Mouse (Mus musculus) testis, adult 2 months (tissue): ENCODE data around the gene Mrps25. TPM values are rescaled to one million over a fixed set of nuclear protein-coding genes. Genes with fewer than 3 reads are reported as not detected.

Experiments
- H3K27ac ChIP-seq: fragments of 200-500 bp; 2 replicates; pipeline ENCODE4 v1.5.1; 2012; ENCODE audit warnings: low read depth, low read length; ENCODE audit not compliant: control insufficient read depth, insufficient read depth
- H3K27me3 ChIP-seq: fragments of 200-500 bp; 2 replicates; pipeline ENCODE4 v1.6.1; 2012; ENCODE audit warnings: mild to moderate bottlenecking, low read length, moderate library complexity; ENCODE audit not compliant: control insufficient read depth, insufficient read depth
- H3K36me3 ChIP-seq: fragments of 200-500 bp; 2 replicates; pipeline ENCODE4 v1.6.1; 2012; ENCODE audit warnings: mild to moderate bottlenecking, low read length; ENCODE audit not compliant: control insufficient read depth, insufficient read depth
- H3K4me1 ChIP-seq: fragments of 200-500 bp; 2 replicates; pipeline ENCODE4 v1.6.1; 2012; ENCODE audit warnings: low read length; ENCODE audit not compliant: control insufficient read depth, insufficient read depth
- H3K4me3 ChIP-seq: fragments of 200-500 bp; 2 replicates; pipeline ENCODE4 v1.5.1; 2012; ENCODE audit warnings: low read depth, mild to moderate bottlenecking, low read length, moderate library complexity, mixed read lengths; ENCODE audit not compliant: control insufficient read depth
- CTCF ChIP-seq: fragments of 200-500 bp; IDR thresholded peaks from 2 replicates; pipeline ENCODE4 v1.5.1; 2012; ENCODE audit warnings: low read depth, mild to moderate bottlenecking, inconsistent platforms, low read length, moderate library complexity; ENCODE audit not compliant: control insufficient read depth, insufficient read depth, insufficient replicate concordance
- POLR2A ChIP-seq: fragments of 200-500 bp; IDR thresholded peaks from 2 replicates; pipeline ENCODE4 v1.6.1; 2012; ENCODE audit warnings: low read depth, mild to moderate bottlenecking, inconsistent platforms, low read length, moderate library complexity; ENCODE audit not compliant: control insufficient read depth
- polyA plus RNA-seq: library from polyadenylated mRNA; depleted of rRNA; stranded (reverse); fragments of >200 nt; gene quantifications from 2 replicates; pipeline ENCODE4 v1.2.3, GENCODE M21; 2012

The Mrps25 gene
- polyA plus RNA-seq, 1 experiment, result 14.3 TPM

DNA sequence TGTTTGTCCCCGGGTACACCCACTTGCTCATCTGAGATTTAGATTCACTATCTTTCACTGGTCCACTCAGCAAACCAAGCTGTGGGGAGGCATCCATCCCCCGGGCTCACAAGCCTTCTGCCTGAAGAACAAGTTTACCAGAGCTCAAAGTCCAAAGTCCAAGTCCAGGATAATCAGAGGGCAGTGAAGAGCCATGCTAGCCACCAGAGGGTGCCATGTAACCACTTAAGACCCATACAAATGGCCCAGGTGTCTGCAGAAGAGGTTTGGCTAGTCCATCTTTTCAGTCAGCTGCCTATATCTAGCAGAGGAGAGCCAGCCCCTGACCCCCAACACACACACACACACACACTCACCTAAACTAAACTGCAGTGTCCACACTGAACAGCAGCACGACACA, 35.6 kb upstream of the Mrps25 start:
- H3K27ac ChIP-seq, result no peak overlapping the region

DNA sequence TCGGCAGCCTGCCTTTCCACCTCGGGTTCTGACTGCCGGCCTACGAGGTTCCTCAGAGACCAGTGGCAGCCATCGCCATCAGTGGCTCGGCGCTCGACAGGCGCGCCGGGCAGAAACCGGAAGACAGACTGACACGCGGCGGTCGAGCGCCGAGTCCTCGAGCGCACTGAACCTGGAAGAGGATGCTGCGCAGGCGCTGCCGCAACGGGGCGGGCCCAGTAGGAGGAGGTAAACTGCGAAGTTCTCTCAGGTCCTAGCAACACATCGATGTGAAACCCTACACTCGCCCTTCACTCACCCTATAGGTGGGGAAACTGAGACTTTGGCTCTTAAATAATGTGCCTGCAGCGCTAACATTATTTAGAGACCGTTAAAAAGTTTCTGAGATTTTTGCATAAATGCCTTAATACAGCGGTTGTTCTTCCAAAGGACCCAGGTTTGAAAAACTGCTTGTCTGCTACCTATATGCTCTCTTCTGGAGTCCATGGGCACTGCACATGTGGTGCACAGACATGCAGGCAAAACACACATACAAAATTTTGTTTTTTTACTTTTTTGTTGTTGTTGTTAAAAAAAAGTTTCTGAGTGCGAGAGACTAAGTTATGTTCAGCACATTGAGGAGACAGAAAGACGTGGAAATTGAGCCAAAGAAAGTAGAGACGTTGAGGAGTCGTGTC, 31.1 kb upstream of the Mrps25 start, which contains the start of gene Rbsn:
Gene Rbsn (minus strand): TSS at position 153 of the 677 bp plus-strand sequence.
- Histone ChIP-seq H3K36me3 (no peaks in the 10 kb centered on the region; the same call in 1 of the 2 replicates), H3K4me3 (peak within 1 kb of the TSS; percentile 94), H3K4me1 (peaks cover 3% of the 10 kb centered on the region; the same call in 1 of the 2 replicates), H3K27ac (peak within 1 kb of the TSS; percentile 92), H3K27me3 (no peaks in the 10 kb centered on the region)
- no peak for TF ChIP-seq CTCF
- TF ChIP-seq POLR2A, result peak; percentile 88

More for the DNA sequence above, 35.6 kb upstream of the Mrps25 start:
- TF ChIP-seq CTCF (0 out of 2 replicates have a peak, but pooled peaks have one; percentile 12), POLR2A (no peak)
- Histone ChIP-seq H3K4me3 (no peak overlapping the region), H3K4me1 (no peaks in the 10 kb centered on the region), H3K36me3 (no peaks in the 10 kb centered on the region; the same call in 1 of the 2 replicates), H3K27me3 (no peaks in the 10 kb centered on the region)

DNA sequence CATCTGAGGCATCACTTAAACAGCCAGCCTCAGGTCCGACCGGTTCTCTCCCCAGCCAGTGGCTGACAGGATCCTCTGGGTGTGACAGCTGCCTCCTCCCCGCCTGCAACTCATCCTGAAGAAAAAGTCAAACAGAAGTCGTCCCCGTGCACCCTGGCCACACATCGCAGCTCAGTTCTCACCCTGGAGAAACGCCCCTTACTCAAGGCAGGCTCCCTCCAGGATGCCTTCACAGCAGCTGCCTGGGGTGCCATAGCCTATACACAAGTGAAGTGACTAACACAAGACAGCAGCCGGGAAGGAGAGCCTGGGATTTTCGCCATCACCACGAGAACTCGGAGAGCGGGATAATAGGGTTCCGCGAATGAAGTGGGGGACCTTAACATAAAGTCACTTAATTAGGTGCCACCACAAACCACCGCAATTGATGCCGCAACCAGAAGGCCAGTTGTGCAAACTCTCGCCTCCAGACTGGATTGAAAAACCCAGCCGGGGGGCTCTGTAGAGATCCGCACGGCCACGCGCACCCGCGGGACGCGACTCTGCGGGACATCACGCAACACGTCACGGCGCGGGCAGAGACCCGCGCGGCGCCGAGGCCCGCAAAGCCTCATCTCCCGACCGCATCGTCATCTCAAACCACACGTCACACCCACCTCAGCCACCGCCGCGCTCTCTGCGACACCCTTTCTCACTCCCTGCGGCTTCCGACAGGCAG, 30.4 kb upstream of the Mrps25 start:
- TF ChIP-seq POLR2A (no peak), CTCF (no peak)
- no peaks in the 10 kb centered on the region; the same call in 1 of the 2 replicates for H3K36me3 ChIP-seq
- peak overlapping the region; percentile 92 for H3K27ac ChIP-seq
- peaks cover 3% of the 10 kb centered on the region; the same call in 1 of the 2 replicates for H3K4me1 ChIP-seq
- peak overlapping the region; percentile 94 for H3K4me3 ChIP-seq
- H3K27me3 ChIP-seq, result no peaks in the 10 kb centered on the region

DNA sequence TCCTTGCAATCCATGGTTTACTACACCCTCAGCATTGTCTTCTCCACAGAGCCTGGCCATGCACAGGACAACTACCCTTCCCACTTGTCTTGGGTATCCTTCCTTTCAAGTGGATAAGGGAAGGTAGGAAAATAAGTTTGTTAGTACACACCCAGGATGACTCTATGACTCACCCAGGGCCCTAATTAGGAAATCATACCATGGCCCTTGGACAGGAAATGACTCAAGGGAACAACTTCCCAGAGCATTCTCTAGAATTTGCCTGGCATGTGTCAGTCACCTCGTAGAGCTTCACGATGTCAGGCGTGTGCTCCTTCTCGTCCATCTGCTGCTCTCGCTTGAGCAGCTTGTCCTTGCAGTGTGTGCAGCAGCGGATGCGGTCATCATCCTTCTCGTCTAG, 15.6 kb upstream of the Mrps25 start:
- peaks cover 1% of the 10 kb centered on the region for H3K36me3 ChIP-seq
- H3K27ac ChIP-seq, result no peak overlapping the region
- TF ChIP-seq POLR2A (no peak), CTCF (no peak)

DNA sequence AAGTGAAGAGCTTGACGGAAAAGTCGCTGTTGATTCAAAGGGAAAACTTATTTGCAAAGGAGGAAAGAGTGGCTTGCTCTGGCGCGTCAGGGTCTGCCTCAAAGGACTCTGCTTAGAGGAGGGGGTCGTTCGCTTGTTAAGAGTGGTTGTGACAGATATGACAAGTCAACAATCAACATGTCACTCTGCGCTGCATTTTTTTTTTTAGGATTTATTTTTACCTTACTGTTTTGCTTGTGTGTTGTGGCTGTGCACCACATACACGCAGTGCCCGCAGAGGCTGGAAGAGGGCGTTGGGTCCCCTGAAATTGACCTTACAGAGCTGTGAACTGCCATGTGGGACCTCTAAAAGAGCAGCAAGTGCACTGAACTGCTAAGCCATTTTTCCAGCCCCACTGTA, 345 bp upstream of the Mrps25 start:
- Histone ChIP-seq H3K36me3 (no peaks in the 10 kb centered on the region; the same call in 1 of the 2 replicates), H3K4me1 (peaks cover 5% of the 10 kb centered on the region), H3K4me3 (peak overlapping the region; percentile 91), H3K27me3 (no peaks in the 10 kb centered on the region), H3K27ac (no peak overlapping the region; the same call in 1 of the 2 replicates)
- no peak for TF ChIP-seq CTCF
- no peak for TF ChIP-seq POLR2A

More for the DNA sequence above, 15.6 kb upstream of the Mrps25 start:
- Histone ChIP-seq H3K4me3 (no peak overlapping the region), H3K27me3 (no peaks in the 10 kb centered on the region), H3K4me1 (no peaks in the 10 kb centered on the region)

DNA sequence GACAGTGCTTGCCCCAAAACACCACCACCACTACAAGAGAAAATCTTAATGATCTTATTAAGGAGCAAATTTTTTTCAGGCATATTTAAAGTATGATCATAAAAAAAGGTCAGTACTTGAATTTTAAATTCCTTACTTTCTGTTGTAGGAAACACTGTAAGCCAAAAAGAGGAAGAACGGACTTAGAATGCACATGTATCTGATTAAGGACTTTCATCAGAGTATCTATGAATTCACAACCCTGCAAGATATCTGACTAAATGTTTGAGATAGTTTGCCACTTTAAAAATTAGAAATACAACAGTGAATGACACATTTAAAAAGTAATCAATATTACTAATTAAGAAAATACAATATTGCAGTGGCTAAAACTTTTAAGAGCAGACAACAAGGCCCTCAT, 7.4 kb downstream of the Mrps25 start:
- no peaks in the 10 kb centered on the region for H3K27me3 ChIP-seq
- no peak overlapping the region for H3K27ac ChIP-seq
- no peaks in the 10 kb centered on the region for H3K4me1 ChIP-seq
- H3K4me3 ChIP-seq, result no peak overlapping the region
- H3K36me3 ChIP-seq, result peaks cover 1% of the 10 kb centered on the region; the same call in 1 of the 2 replicates
- no peak for TF ChIP-seq POLR2A
- TF ChIP-seq CTCF, result no peak

DNA sequence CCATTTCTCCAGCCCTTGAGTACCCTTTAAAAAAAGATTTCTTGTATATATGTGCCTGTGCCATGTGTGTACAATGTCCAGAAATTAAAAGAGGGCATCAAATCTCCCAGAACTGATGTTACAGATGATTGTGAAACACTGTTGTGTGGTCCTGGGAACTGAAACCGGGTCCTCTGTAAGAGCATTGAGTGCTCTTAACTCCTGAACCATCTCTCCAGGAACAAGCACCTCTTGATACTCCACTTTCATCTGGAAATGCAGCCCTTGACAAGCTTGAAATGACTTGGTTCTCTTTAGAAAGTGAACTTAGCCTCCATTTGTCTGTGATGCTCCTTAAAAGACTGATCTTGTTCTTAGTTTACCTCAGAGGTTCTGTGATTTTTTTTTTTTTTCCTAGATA, 21.1 kb downstream of the Mrps25 start:
- no peak for TF ChIP-seq CTCF
- TF ChIP-seq POLR2A, result no peak
- no peaks in the 10 kb centered on the region for H3K27me3 ChIP-seq
- no peaks in the 10 kb centered on the region for H3K4me1 ChIP-seq
- no peak overlapping the region for H3K4me3 ChIP-seq
- H3K27ac ChIP-seq, result no peak overlapping the region
- H3K36me3 ChIP-seq, result peaks cover 2% of the 10 kb centered on the region; the same call in 1 of the 2 replicates
